ENCODE assay signal across 8 mouse cellular contexts in the genomic region with DNA sequence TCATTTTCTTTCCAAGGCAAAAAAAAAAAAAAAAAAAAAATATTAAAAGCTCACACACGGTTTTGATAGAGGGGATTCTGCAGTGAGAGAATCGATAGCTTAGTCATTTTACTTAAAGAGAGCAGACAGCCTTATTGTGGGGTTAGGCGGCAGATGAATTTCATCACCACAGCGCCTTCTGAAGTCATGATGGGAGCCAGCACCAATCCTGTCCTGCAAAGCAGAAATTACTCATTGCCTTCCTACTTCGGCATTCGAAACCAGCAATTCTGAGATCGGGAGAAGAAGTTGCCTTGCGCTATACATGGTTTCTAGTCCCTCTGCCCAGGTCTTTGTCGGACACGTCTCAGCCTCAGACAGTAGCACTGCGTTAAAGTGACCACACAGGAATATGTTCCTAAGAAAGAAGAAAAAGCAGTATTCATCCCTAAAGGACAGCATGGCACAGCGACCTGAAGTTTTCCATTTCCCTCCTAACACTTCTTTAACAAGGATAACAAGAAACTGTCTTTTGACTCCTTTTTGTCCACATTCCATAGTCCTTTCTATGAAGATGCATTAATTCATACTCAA.
DNase-seq lines count a peak whose midpoint lies in the region; ATAC-seq and TF ChIP-seq lines count a peak whose summit lies in the region.
"Had no signal": no experiment of that assay in that cellular context is flagged by ENCODE, and none has a peak within 500 bp of the region (broad histone marks: within the 10 kb centered on the region; RNA-seq: fewer than 3 reads in every experiment).

No protein-coding gene starts in this region.

- no peaks in the 10 kb centered on the region for H3K9me3 ChIP-seq in E14TG2a.4 (ENCODE audit: low read length)
- H3K9me3 ChIP-seq in forebrain, embryonic 12.5 days, result no peaks in the 10 kb centered on the region
- no peaks in the 10 kb centered on the region for H3K9me3 ChIP-seq in hindbrain, embryonic 12.5 days (replicated peaks)
- no peaks in the 10 kb centered on the region for H3K9me3 ChIP-seq in megakaryocyte, embryonic 14.5 days
- H3K9me3 ChIP-seq in stomach, embryonic 14.5 days (ENCODE audit: control insufficient read depth, low read depth, low read length), result no peaks in the 10 kb centered on the region

- H3K27ac ChIP-seq in forebrain, embryonic 12.5 days, result peak overlapping the region; percentile 65
- H3K27ac ChIP-seq in hindbrain, embryonic 12.5 days, result peak overlapping the region; percentile 91
- H3K27ac ChIP-seq in stomach, embryonic 14.5 days (ENCODE audit: low read length), result peak overlapping the region; percentile 86

- no peaks in the 10 kb centered on the region for H3K27me3 ChIP-seq in E14TG2a.4 (ENCODE audit: insufficient read depth, low read length)
- no peaks in the 10 kb centered on the region for H3K27me3 ChIP-seq in forebrain, embryonic 12.5 days
- no peaks in the 10 kb centered on the region for H3K27me3 ChIP-seq in hindbrain, embryonic 12.5 days
- H3K27me3 ChIP-seq in megakaryocyte, embryonic 14.5 days (replicated peaks), result peaks cover 9% of the 10 kb centered on the region
- no peaks in the 10 kb centered on the region for H3K27me3 ChIP-seq in stomach, embryonic 14.5 days (ENCODE audit: control insufficient read depth, insufficient read depth, low read length)

- intact Hi-C loops in left cerebral cortex, postnatal 14 days (cut with DNase I), result loop anchor here (5.0 to 10.0 kb wide), 4 partner anchors 51 to 209 kb away; no protein-coding TSS in a partner anchor

- peak overlapping the region; percentile 67; the same call in 1 of the 2 replicates for H3K4me3 ChIP-seq in E14TG2a.4 (replicated peaks; ENCODE audit: low read length)
- peak overlapping the region; percentile 52 for H3K4me3 ChIP-seq in forebrain, embryonic 12.5 days (replicated peaks)
- H3K4me3 ChIP-seq in hindbrain, embryonic 12.5 days, result peak overlapping the region; percentile 48
- H3K4me3 ChIP-seq in megakaryocyte, embryonic 14.5 days (replicated peaks), result peak overlapping the region; percentile 10
- peak overlapping the region; percentile 50 for H3K4me3 ChIP-seq in stomach, embryonic 14.5 days (ENCODE audit: low read depth, low read length)
- H3K4me3 ChIP-seq: myocyte had no signal

- no peak for TF ChIP-seq CTCF in E14TG2a.4 (conservative IDR thresholded peaks at IDR 0.05; ENCODE audit: low read length)

- peak overlapping the region; percentile 69 for H3K4me2 ChIP-seq in forebrain, embryonic 12.5 days
- peak overlapping the region; percentile 56 for H3K4me2 ChIP-seq in hindbrain, embryonic 12.5 days (replicated peaks)
- peak overlapping the region; percentile 87 for H3K4me2 ChIP-seq in stomach, embryonic 14.5 days (replicated peaks; ENCODE audit: low read depth, low read length)

- peak; percentile 19 to 29 for DNase-seq in adrenal gland, postnatal 36 days
- peak; percentile 47 to 58 for DNase-seq in left cerebral cortex, postnatal 14 days (ENCODE audit: low spot score in 2 of 2)

- no peaks in the 10 kb centered on the region for H3K36me3 ChIP-seq in E14TG2a.4 (ENCODE audit: insufficient read depth, low read length)
- H3K36me3 ChIP-seq in forebrain, embryonic 12.5 days (replicated peaks), result no peaks in the 10 kb centered on the region
- no peaks in the 10 kb centered on the region for H3K36me3 ChIP-seq in hindbrain, embryonic 12.5 days
- H3K36me3 ChIP-seq in megakaryocyte, embryonic 14.5 days (replicated peaks; ENCODE audit: low read length), result no peaks in the 10 kb centered on the region
- no peaks in the 10 kb centered on the region for H3K36me3 ChIP-seq in stomach, embryonic 14.5 days (ENCODE audit: control insufficient read depth, insufficient read depth, low read length)

- WGBS in forebrain, embryonic 12.5 days, result 35% methylated on average over 12 of the region's 12 CpGs
- WGBS in hindbrain, embryonic 12.5 days, result 35% methylated on average over 12 of the region's 12 CpGs
- 14% methylated on average over 12 of the region's 12 CpGs for WGBS in stomach, embryonic 14.5 days

- H3K9ac ChIP-seq in forebrain, embryonic 12.5 days, result peak overlapping the region; percentile 58
- H3K9ac ChIP-seq in hindbrain, embryonic 12.5 days, result peak overlapping the region; percentile 71
- H3K9ac ChIP-seq in stomach, embryonic 14.5 days (replicated peaks; ENCODE audit: low read depth, low read length), result peak overlapping the region; percentile 38

- ATAC-seq in forebrain, embryonic 12.5 days (ENCODE audit: low FRiP score), result peak; percentile 13; the same call in 1 of the 2 replicates
- peak; percentile 27; the same call in 1 of the 2 replicates for ATAC-seq in hindbrain, embryonic 12.5 days (ENCODE audit: low FRiP score)
- no peak for ATAC-seq in stomach, embryonic 14.5 days (ENCODE audit: insufficient number of reproducible peaks, insufficient read depth, low FRiP score, low read depth)

- H3K4me1 ChIP-seq in E14TG2a.4 (replicated peaks; ENCODE audit: low read depth, low read length), result peaks cover 15% of the 10 kb centered on the region
- peaks cover 28% of the 10 kb centered on the region for H3K4me1 ChIP-seq in forebrain, embryonic 12.5 days
- peaks cover 28% of the 10 kb centered on the region for H3K4me1 ChIP-seq in hindbrain, embryonic 12.5 days
- peaks cover 11% of the 10 kb centered on the region for H3K4me1 ChIP-seq in megakaryocyte, embryonic 14.5 days
- peaks cover 4% of the 10 kb centered on the region; the same call in 1 of the 2 replicates for H3K4me1 ChIP-seq in stomach, embryonic 14.5 days (ENCODE audit: control insufficient read depth, insufficient read depth, low read length)

Comparison
In these comparisons a context has a peak if more than half of its experiments do, and no peak if none do; other contexts are left out.
1. H3K4me3 ChIP-seq: peak in every context shown above with its lines; median percentile 67 in E14TG2a.4; 52 in forebrain, embryonic 12.5 days; 50 in stomach, embryonic 14.5 days; 48 in hindbrain, embryonic 12.5 days; 10 in megakaryocyte, embryonic 14.5 days.